In the genomic region with DNA sequence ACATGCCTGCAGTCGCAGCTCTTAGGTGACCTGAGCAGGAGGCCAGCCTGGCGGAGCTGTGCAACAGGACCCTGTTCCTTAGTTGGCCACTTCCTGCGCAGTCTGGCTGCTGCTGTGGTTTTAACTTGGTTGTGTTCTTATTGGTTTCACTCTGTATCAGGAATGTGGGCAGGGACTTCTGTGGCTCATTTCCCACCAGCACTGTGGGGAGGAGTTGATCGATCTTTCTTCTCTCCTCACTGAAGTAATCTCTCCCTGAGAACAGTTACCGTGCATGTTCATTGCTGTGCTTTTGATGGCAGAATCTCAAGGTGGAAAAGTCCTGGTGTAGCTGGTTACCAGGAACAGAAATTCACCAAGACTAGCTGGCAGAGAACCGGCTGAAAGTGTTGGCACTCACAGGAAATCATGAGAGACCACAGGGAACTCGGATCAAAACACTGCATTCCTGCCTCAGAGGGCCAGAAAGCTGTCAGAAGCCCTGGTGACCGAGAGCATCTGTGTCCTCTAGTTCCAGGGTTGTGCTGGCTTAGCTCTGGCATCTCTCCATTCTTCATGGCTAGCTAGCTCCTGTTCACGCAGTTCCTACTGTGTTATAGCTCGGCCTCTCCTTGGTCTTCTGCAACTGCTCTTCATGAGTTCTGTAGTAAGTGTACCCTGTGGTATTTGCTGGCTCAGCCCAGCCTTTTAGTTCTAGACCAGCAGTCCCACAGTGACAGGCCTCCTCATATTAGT, we compare ENCODE assay signal across 8 mouse cellular contexts.
A peak's percentile ranks its signal among the peaks of the same experiment; 100 is the strongest.
DNase-seq lines count a peak whose midpoint lies in the region; ATAC-seq and TF ChIP-seq lines count a peak whose summit lies in the region.

No protein-coding gene starts in this region.

- no peak overlapping the region for H3K4me2 ChIP-seq in embryonic facial prominence, embryonic 12.5 days (replicated peaks)
- no peak overlapping the region for H3K4me2 ChIP-seq in hindbrain, postnatal 0 days (ENCODE audit: low read depth, low read length)
- H3K4me2 ChIP-seq in liver, embryonic 11.5 days = no peak overlapping the region
- no peak overlapping the region for H3K4me2 ChIP-seq in stomach, embryonic 14.5 days (replicated peaks; ENCODE audit: low read depth, low read length)

- peak overlapping the region; percentile 58 for H3K27ac ChIP-seq in embryonic facial prominence, embryonic 12.5 days
- peak overlapping the region; percentile 37; the same call in 1 of the 2 replicates for H3K27ac ChIP-seq in hindbrain, postnatal 0 days
- H3K27ac ChIP-seq in liver, embryonic 11.5 days (ENCODE audit: low read depth, low read length) = no peak overlapping the region
- H3K27ac ChIP-seq in stomach, embryonic 14.5 days (ENCODE audit: low read length) = peak overlapping the region; percentile 13

- TF ChIP-seq CTCF in hindbrain, postnatal 0 days (IDR thresholded peaks at IDR 0.05; ENCODE audit: low read depth) = no peak

- peak; percentile 55 for DNase-seq in layer of hippocampus, adult 11-12 months (ENCODE audit: low spot score)
- no peak for DNase-seq in layer of hippocampus, adult 8-10 months (ENCODE audit: low spot score in 2 of 2)
- DNase-seq in ZHBTc4 (ENCODE audit: low read depth, low spot score) = peak; percentile 53
- peak; percentile 54 for DNase-seq in hindbrain, postnatal 0 days (ENCODE audit: low spot score)
- DNase-seq in liver, embryonic 11.5 days (ENCODE audit: low spot score) = no peak
- no peak for DNase-seq in urinary bladder, adult 2 months (ENCODE audit: low spot score)

- no peaks in the 10 kb centered on the region for H3K27me3 ChIP-seq in embryonic facial prominence, embryonic 12.5 days
- H3K27me3 ChIP-seq in hindbrain, postnatal 0 days (ENCODE audit: insufficient read depth, low read length) = no peaks in the 10 kb centered on the region
- no peaks in the 10 kb centered on the region for H3K27me3 ChIP-seq in liver, embryonic 11.5 days (replicated peaks; ENCODE audit: control insufficient read depth, insufficient read depth, low read length)
- no peaks in the 10 kb centered on the region for H3K27me3 ChIP-seq in stomach, embryonic 14.5 days (ENCODE audit: control insufficient read depth, insufficient read depth, low read length)

- no peak overlapping the region for H3K4me3 ChIP-seq in embryonic facial prominence, embryonic 12.5 days
- no peak overlapping the region for H3K4me3 ChIP-seq in hindbrain, postnatal 0 days (ENCODE audit: low read length)
- H3K4me3 ChIP-seq in liver, embryonic 11.5 days (ENCODE audit: low read depth, low read length) = no peak overlapping the region
- H3K4me3 ChIP-seq in stomach, embryonic 14.5 days (ENCODE audit: low read depth, low read length) = no peak overlapping the region

- 0 out of 2 replicates have a peak, but pooled peaks have one; percentile 35 for ATAC-seq in embryonic facial prominence, embryonic 12.5 days (ENCODE audit: insufficient number of reproducible peaks, insufficient read depth, low FRiP score, low TSS enrichment)
- ATAC-seq in hindbrain, postnatal 0 days = peak; percentile 62
- 0 out of 2 replicates have a peak, but pooled peaks have one; percentile 23 for ATAC-seq in liver, embryonic 11.5 days (replicated peaks; ENCODE audit: low FRiP score)
- peak; percentile 58; the same call in 1 of the 2 replicates for ATAC-seq in stomach, embryonic 14.5 days (ENCODE audit: insufficient number of reproducible peaks, insufficient read depth, low FRiP score, low read depth)

- WGBS in embryonic facial prominence, embryonic 12.5 days = 52% methylated on average over 10 of the region's 10 CpGs
- WGBS in hindbrain, postnatal 0 days = 53% methylated on average over 10 of the region's 10 CpGs
- 48% methylated on average over 10 of the region's 10 CpGs for WGBS in liver, embryonic 11.5 days
- WGBS in stomach, embryonic 14.5 days = 47% methylated on average over 10 of the region's 10 CpGs

- H3K36me3 ChIP-seq in embryonic facial prominence, embryonic 12.5 days = no peaks in the 10 kb centered on the region
- no peaks in the 10 kb centered on the region for H3K36me3 ChIP-seq in hindbrain, postnatal 0 days (ENCODE audit: insufficient read depth, low read length)
- H3K36me3 ChIP-seq in liver, embryonic 11.5 days (ENCODE audit: control insufficient read depth, insufficient read depth, low read length) = no peaks in the 10 kb centered on the region
- H3K36me3 ChIP-seq in stomach, embryonic 14.5 days (ENCODE audit: control insufficient read depth, insufficient read depth, low read length) = no peaks in the 10 kb centered on the region

- no peak overlapping the region for H3K9ac ChIP-seq in embryonic facial prominence, embryonic 12.5 days
- no peak overlapping the region for H3K9ac ChIP-seq in hindbrain, postnatal 0 days (replicated peaks; ENCODE audit: low read length)
- H3K9ac ChIP-seq in liver, embryonic 11.5 days (ENCODE audit: low read depth, low read length) = no peak overlapping the region
- no peak overlapping the region for H3K9ac ChIP-seq in stomach, embryonic 14.5 days (replicated peaks; ENCODE audit: low read depth, low read length)

- 0 out of 2 replicates have a peak, but pooled peaks cover 13% of the 10 kb centered on the region for H3K4me1 ChIP-seq in embryonic facial prominence, embryonic 12.5 days
- H3K4me1 ChIP-seq in hindbrain, postnatal 0 days (ENCODE audit: insufficient read depth, low read length) = 0 out of 2 replicates have a peak, but pooled peaks cover 4% of the 10 kb centered on the region
- no peaks in the 10 kb centered on the region for H3K4me1 ChIP-seq in liver, embryonic 11.5 days (replicated peaks; ENCODE audit: control insufficient read depth, insufficient read depth, low read length)
- H3K4me1 ChIP-seq in stomach, embryonic 14.5 days (ENCODE audit: control insufficient read depth, insufficient read depth, low read length) = peaks cover 4% of the 10 kb centered on the region; the same call in 1 of the 2 replicates

- H3K9me3 ChIP-seq in embryonic facial prominence, embryonic 12.5 days = no peaks in the 10 kb centered on the region
- H3K9me3 ChIP-seq in hindbrain, postnatal 0 days (ENCODE audit: low read length) = no peaks in the 10 kb centered on the region
- H3K9me3 ChIP-seq in liver, embryonic 11.5 days (ENCODE audit: control insufficient read depth, low read length) = no peaks in the 10 kb centered on the region
- H3K9me3 ChIP-seq in stomach, embryonic 14.5 days (ENCODE audit: control insufficient read depth, low read depth, low read length) = no peaks in the 10 kb centered on the region

Comparison
In these comparisons a context has a peak if more than half of its experiments do, and no peak if none do; other contexts are left out.
1. DNase-seq: peak in layer of hippocampus, adult 11-12 months (single experiment), ZHBTc4 (single experiment) and hindbrain, postnatal 0 days (single experiment); none in layer of hippocampus, adult 8-10 months (0 of 2), liver, embryonic 11.5 days (single experiment) and urinary bladder, adult 2 months (single experiment).
2. Peak in every context shown above with its lines, with median percentiles within 50 percentile points of each other: ATAC-seq.